Mouse (Mus musculus): Measurements from ENCODE around the gene Asic4. TPM values are rescaled to one million over a fixed set of nuclear protein-coding genes. Genes with fewer than 3 reads are reported as not detected.

Gene Asic4
- total RNA-seq, 2 experiments from 2014 or later = not detected

GRCm38 (mm10) chr1:75442171-75442570 is 8.1 kb upstream of the Asic4 start:
- ATAC-seq (replicated peaks; ENCODE audit: low FRiP score, poor library complexity, severe bottlenecking) = no peak

GRCm38 (mm10) chr1:75442811-75443210 is 7.4 kb upstream of the Asic4 start:
- no peak for ATAC-seq (replicated peaks; ENCODE audit: low FRiP score, poor library complexity, severe bottlenecking)

- no peak for ATAC-seq (replicated peaks; ENCODE audit: low FRiP score, poor library complexity, severe bottlenecking)
Measured at GRCm38 (mm10) chr1:75443247-75444024, 6.8 kb upstream of the Asic4 start.

GRCm38 (mm10) chr1:75444208-75444607 is 6.0 kb upstream of the Asic4 start:
- no peak for ATAC-seq (replicated peaks; ENCODE audit: low FRiP score, poor library complexity, severe bottlenecking)

- ATAC-seq (replicated peaks; ENCODE audit: low FRiP score, poor library complexity, severe bottlenecking) = no peak
Measured at GRCm38 (mm10) chr1:75445141-75445701, 5.0 kb upstream of the Asic4 start.

- ATAC-seq (replicated peaks; ENCODE audit: low FRiP score, poor library complexity, severe bottlenecking) = peak; percentile 58; the same call in 1 of the 2 replicates
Measured at GRCm38 (mm10) chr1:75445751-75446611, 4.3 kb upstream of the Asic4 start.

GRCm38 (mm10) chr1:75446656-75447055 is 3.6 kb upstream of the Asic4 start:
- ATAC-seq (replicated peaks; ENCODE audit: low FRiP score, poor library complexity, severe bottlenecking) = no peak

- ATAC-seq (replicated peaks; ENCODE audit: low FRiP score, poor library complexity, severe bottlenecking) = no peak
Measured at GRCm38 (mm10) chr1:75447265-75448051, 2.8 kb upstream of the Asic4 start.

GRCm38 (mm10) chr1:75448052-75448431 is 2.2 kb upstream of the Asic4 start:
- ATAC-seq (replicated peaks; ENCODE audit: low FRiP score, poor library complexity, severe bottlenecking) = no peak

- ATAC-seq (replicated peaks; ENCODE audit: low FRiP score, poor library complexity, severe bottlenecking) = no peak
Measured at GRCm38 (mm10) chr1:75448937-75449336, 1.3 kb upstream of the Asic4 start.

GRCm38 (mm10) chr1:75449377-75450135 is 680 bp upstream of the Asic4 start:
- no peak for ATAC-seq (replicated peaks; ENCODE audit: low FRiP score, poor library complexity, severe bottlenecking)

GRCm38 (mm10) chr1:75451900-75452299 is 1.7 kb downstream of the Asic4 start:
- ATAC-seq (replicated peaks; ENCODE audit: low FRiP score, poor library complexity, severe bottlenecking) = no peak

GRCm38 (mm10) chr1:75455433-75455832 is 5.2 kb downstream of the Asic4 start:
- ATAC-seq (replicated peaks; ENCODE audit: low FRiP score, poor library complexity, severe bottlenecking) = no peak

- no peak for ATAC-seq (replicated peaks; ENCODE audit: low FRiP score, poor library complexity, severe bottlenecking)
Measured at GRCm38 (mm10) chr1:75455948-75456347, 5.7 kb downstream of the Asic4 start.

- no peak for ATAC-seq (replicated peaks; ENCODE audit: low FRiP score, poor library complexity, severe bottlenecking)
Measured at GRCm38 (mm10) chr1:75456746-75457564, 6.7 kb downstream of the Asic4 start.

- ATAC-seq (replicated peaks; ENCODE audit: low FRiP score, poor library complexity, severe bottlenecking) = no peak
Measured at GRCm38 (mm10) chr1:75457710-75458024, 7.4 kb downstream of the Asic4 start.

GRCm38 (mm10) chr1:75458025-75458788 is 8.0 kb downstream of the Asic4 start:
- ATAC-seq (replicated peaks; ENCODE audit: low FRiP score, poor library complexity, severe bottlenecking) = 0 out of 2 replicates have a peak, but pooled peaks have one; percentile 30
